Mouse (Mus musculus): ENCODE data around the gene Abr.

Gene Abr

GRCm38 (mm10) chr11:76569436-76569835 lies 52.7 kb downstream of the Abr start:
- no peak for DNase-seq (ENCODE audit: low spot score)

- no peak for DNase-seq (ENCODE audit: low spot score)
Observed at GRCm38 (mm10) chr11:76566081-76566480, 56.0 kb downstream of the Abr start.

GRCm38 (mm10) chr11:76562584-76562983 lies 59.5 kb downstream of the Abr start:
- DNase-seq (ENCODE audit: low spot score), result peak; percentile 29

GRCm38 (mm10) chr11:76562165-76562564 lies 59.9 kb downstream of the Abr start:
- no peak for DNase-seq (ENCODE audit: low spot score)

- DNase-seq (ENCODE audit: low spot score), result no peak
Observed at GRCm38 (mm10) chr11:76557837-76558236, 64.3 kb downstream of the Abr start.

DNA sequence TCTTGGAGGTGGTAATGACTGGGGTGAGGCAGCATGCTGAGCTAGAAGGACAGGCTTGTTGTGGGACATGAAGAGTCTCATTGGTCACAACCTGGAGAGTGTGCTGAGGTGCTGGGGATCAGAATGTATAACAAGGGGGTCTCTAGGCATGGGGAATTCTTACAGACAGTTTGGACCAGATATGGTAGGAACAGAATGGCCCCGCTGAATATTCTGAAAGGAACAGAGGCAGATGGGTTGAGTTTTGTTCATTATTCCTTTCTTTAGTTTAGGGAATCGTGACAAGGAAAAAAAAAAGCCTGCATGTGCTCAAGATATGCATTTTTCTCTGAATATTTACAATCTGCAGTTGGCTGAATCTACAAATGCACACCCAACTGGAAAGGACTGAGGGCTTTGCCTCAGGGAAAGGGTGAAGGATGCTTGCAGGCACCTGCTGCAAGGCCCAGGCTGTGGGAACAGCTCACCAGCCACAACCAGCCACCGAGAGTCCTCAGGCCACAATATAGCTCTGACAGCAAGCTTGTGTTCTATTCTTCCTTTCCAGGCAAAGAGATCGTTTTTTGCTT lies 73.9 kb downstream of the Abr start:
- DNase-seq (ENCODE audit: low spot score), result no peak

- DNase-seq (ENCODE audit: low spot score), result no peak
Observed at GRCm38 (mm10) chr11:76547420-76547819, 74.7 kb downstream of the Abr start.

- no peak for DNase-seq (ENCODE audit: low spot score)
Observed at GRCm38 (mm10) chr11:76546431-76546830, 75.7 kb downstream of the Abr start.

GRCm38 (mm10) chr11:76543300-76543699 lies 78.8 kb downstream of the Abr start:
- DNase-seq (ENCODE audit: low spot score), result no peak

- DNase-seq (ENCODE audit: low spot score), result peak; percentile 73
Observed at GRCm38 (mm10) chr11:76540973-76541372, 81.1 kb downstream of the Abr start.

DNA sequence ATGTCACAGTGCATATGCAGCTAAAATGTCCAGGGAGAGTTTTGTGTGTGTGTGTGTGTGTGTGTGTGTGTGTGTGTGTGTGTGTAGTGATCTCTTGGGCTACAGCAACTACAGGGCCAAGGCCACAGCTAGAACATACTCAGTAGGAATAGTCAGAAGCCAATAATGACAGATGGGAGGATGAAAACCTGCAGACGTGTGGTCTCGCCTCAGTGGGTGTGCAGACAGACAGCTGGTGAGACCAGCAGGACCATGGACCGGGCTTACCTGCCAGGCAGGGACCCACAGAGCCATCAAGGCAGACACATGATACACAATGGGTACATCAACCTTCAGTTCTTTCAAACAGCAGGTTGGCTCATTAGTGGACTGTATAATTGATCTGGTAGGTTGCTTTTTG lies 84.7 kb downstream of the Abr start:
- DNase-seq (ENCODE audit: low spot score), result no peak

- DNase-seq (ENCODE audit: low spot score), result no peak
Observed at GRCm38 (mm10) chr11:76536576-76537354, 85.3 kb downstream of the Abr start.

- no peak for DNase-seq (ENCODE audit: low spot score)
Observed at GRCm38 (mm10) chr11:76532001-76532400, 90.1 kb downstream of the Abr start.

GRCm38 (mm10) chr11:76530966-76531678 lies 91.0 kb downstream of the Abr start:
- peak; percentile 73 for DNase-seq (ENCODE audit: low spot score)

GRCm38 (mm10) chr11:76530168-76530935 lies 91.8 kb downstream of the Abr start:
- no peak for DNase-seq (ENCODE audit: low spot score)

GRCm38 (mm10) chr11:76529352-76530141 lies 92.6 kb downstream of the Abr start:
- DNase-seq (ENCODE audit: low spot score), result peak; percentile 59

DNA sequence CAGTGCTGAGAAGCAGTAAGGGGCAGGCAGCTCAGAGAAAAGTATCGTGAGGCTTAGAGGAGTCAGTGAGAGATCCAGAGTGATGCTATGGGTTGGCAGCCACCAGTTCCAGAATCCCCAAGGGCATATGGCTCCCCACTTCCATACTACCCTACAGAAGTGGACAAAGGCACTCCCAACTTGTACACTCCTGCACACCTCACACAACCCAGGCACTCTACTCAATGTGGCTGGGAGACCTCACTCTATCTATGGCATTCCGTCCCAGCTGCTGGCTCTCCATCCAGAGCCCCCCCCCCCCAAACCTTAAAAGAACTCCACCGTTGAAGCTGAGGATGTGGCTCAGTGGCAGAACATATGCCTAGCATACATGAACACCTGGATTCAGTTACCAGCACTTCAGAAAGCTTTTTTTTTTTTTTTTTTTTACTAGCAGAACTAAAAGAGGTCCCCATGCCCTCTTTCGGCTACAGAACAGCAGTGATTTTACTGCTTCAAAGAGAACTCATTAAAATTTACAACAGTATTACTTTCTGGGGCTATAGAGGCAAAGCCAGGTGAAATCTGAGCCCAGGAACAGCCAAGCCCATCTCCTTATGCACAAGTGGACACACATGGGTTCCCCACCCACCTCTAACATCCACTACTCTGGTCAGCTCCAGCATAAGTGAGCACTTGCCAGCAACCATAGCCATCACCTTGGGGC lies 96.3 kb downstream of the Abr start:
- no peak for DNase-seq (ENCODE audit: low spot score)

GRCm38 (mm10) chr11:76524947-76525346 lies 97.2 kb downstream of the Abr start:
- peak; percentile 82 for DNase-seq (ENCODE audit: low spot score)

DNA sequence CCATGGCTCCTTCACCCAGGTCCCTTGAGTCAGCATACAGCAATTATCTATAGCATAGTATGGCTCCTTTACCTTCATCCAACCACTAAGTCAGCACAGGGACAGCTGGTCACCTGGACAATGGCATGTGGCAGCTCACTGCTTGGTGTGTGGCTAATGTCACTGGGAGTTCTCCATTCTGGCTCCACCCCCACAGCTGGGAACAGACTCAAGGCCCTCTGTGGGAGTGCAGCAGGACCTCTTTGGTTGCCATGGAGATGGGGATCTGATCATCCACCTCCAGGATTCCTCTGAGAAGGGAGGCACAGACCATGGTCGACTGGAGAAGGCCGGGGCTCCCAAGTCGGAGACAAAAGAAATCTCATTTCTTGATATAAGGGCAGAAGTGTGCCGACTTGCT lies 98.8 kb downstream of the Abr start:
- peak; percentile 69 for DNase-seq (ENCODE audit: low spot score)

DNA sequence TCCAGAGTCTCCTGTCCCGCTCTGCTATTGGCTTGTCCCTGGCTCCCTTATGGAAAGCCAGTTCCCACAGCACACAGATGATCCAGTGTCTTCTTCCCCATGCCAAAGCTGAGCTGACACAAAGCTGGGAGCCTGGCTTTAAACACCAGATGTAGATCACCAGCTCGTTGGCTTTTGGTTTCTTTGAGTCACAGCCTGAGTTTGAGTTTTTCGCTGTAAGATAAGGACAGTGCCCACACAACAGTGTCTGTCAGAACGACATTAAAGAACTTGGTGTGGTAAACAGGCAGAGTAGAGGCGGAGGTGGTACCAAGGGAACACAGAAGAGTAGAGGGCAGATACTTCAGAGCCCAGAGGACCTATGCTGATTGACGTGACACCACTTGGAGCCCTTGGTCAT lies 101.2 kb downstream of the Abr start:
- DNase-seq (ENCODE audit: low spot score), result no peak

DNA sequence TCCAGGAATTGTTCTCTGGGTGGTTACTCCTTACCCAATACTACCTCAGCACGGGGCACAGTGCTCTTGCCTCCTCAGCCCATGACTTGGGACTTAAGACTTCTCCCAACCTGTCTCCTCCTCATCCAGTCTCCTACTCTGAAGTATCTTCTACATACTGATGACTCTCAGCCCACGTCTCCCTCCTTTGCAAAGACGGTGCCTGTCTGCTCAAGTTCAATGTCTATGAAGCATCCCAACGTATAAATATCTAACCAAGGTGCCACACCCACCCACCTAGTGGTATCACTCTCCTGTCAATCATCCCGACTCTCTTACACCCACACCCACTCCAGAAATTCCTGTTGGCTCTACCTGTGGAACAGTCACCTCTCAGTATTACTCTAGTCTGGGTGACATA lies 103.5 kb downstream of the Abr start:
- no peak for DNase-seq (ENCODE audit: low spot score)

Data from layer of hippocampus, adult 11-12 months (tissue).